Mouse (Mus musculus) CD4-positive, CD25-positive, alpha-beta regulatory T cell, adult 4 months (primary cell): ENCODE data around the gene C3ar1. TPM values are rescaled to one million over a fixed set of nuclear protein-coding genes. Genes with fewer than 3 reads are reported as not detected.

Experiments
- polyA plus RNA-seq, 2 experiments: library from polyadenylated mRNA; unstranded; fragments of 100-300 nt; shearing (Covaris generic); gene quantifications; one replicate each; pipeline ENCODE4 v1.2.1; 2017

C3ar1 gene
- polyA plus RNA-seq, 2 experiments from 2014 or later = 0.18 to 0.27 TPM

Other genes with a start within 250 kb of the C3ar1 start
- gene Gdf3, start 246.1 kb downstream of the C3ar1 start, polyA plus RNA-seq = not detected
- not detected for gene Dppa3, start 229.8 kb downstream of the C3ar1 start, polyA plus RNA-seq
- under 1 TPM in 1 of 2 experiments, not detected in 1; 0.22 TPM for gene Nanog, start 148.7 kb downstream of the C3ar1 start, polyA plus RNA-seq
- gene Slc2a3, start 54.5 kb downstream of the C3ar1 start, polyA plus RNA-seq = 100 to 1,000 TPM; 103 to 138 TPM
- gene Foxj2, start 36.2 kb downstream of the C3ar1 start, polyA plus RNA-seq = 1 to 10 TPM; 8.5 to 9.2 TPM
- gene Necap1, start 18.3 kb upstream of the C3ar1 start, polyA plus RNA-seq = 10 to 100 TPM; 63.7 to 80.3 TPM
- gene Clec4a1, start 65.7 kb upstream of the C3ar1 start, polyA plus RNA-seq = 1 to 10 TPM in 1 of 2 experiments, under 1 TPM in 1; 0.82 to 1.3 TPM
- gene Clec4a3, start 96.4 kb upstream of the C3ar1 start, polyA plus RNA-seq = under 1 TPM in 1 of 2 experiments, not detected in 1; 0.56 TPM
- not detected for gene Clec4a4, start 134.2 kb upstream of the C3ar1 start, polyA plus RNA-seq
- gene Clec4b1, start 193.8 kb upstream of the C3ar1 start, polyA plus RNA-seq = not detected